In genomic region chr6:37299562-37300390, GRCm38 (mm10) we compare ENCODE assay signal across 8 mouse cellular contexts. TPM values are rescaled to one million over a fixed set of nuclear protein-coding genes. Genes with fewer than 3 reads are reported as not detected.
DNase-seq lines count a peak whose midpoint lies in the region; ATAC-seq and TF ChIP-seq lines count a peak whose summit lies in the region.

Gene Dgki (minus strand): TSS chr6:37300184.

- no peak for TF ChIP-seq CTCF in lung, embryonic 14.5 days (IDR thresholded peaks at IDR 0.05; ENCODE audit: low read depth)

- DNase-seq in lung, embryonic 14.5 days = peak; percentile 39
- DNase-seq in lung, adult 18-20 months = no peak
- peak; percentile 77 for DNase-seq in cerebellum, adult 8-10 months
- peak; percentile 75 for DNase-seq in limb, embryonic 10.5 days (ENCODE audit: low spot score)
- DNase-seq in neural tube, embryonic 11.5 days (ENCODE audit: low spot score) = peak; percentile 87
- DNase-seq in T-cell, adult 2 months (ENCODE audit: low spot score) = no peak

- H3K27ac ChIP-seq in lung, embryonic 14.5 days (ENCODE audit: low read depth) = no peak within 1 kb of the TSS
- H3K27ac ChIP-seq in intestine, embryonic 16.5 days (ENCODE audit: low read length) = no peak within 1 kb of the TSS
- peak within 1 kb of the TSS; percentile 77 for H3K27ac ChIP-seq in limb, embryonic 10.5 days
- no peak within 1 kb of the TSS for H3K27ac ChIP-seq in neural tube, embryonic 11.5 days (ENCODE audit: low read depth, low read length)

- H3K9ac ChIP-seq in lung, embryonic 14.5 days = peak within 1 kb of the TSS; percentile 41
- H3K9ac ChIP-seq in intestine, embryonic 16.5 days (ENCODE audit: low read depth, low read length) = peak within 1 kb of the TSS; percentile 62
- H3K9ac ChIP-seq in neural tube, embryonic 11.5 days (ENCODE audit: low read length) = peak within 1 kb of the TSS; percentile 76

- peak; percentile 66 for ATAC-seq in lung, embryonic 14.5 days (ENCODE audit: insufficient read depth)
- ATAC-seq in frontal cortex, adult (ENCODE audit: low TSS enrichment) = peak; percentile 83
- peak; percentile 63 for ATAC-seq in intestine, embryonic 16.5 days
- ATAC-seq in neural tube, embryonic 11.5 days (ENCODE audit: insufficient read depth, low FRiP score, low TSS enrichment) = peak; percentile 97

- peak within 1 kb of the TSS; percentile 91 for H3K4me2 ChIP-seq in lung, embryonic 14.5 days
- H3K4me2 ChIP-seq in intestine, embryonic 16.5 days (ENCODE audit: low read depth, low read length) = peak within 1 kb of the TSS; percentile 99
- H3K4me2 ChIP-seq in neural tube, embryonic 11.5 days (ENCODE audit: low read depth) = peak within 1 kb of the TSS; percentile 90

- 0 out of 2 replicates have a peak, but pooled peaks cover 4% of the 10 kb centered on the region for H3K4me1 ChIP-seq in lung, embryonic 14.5 days (ENCODE audit: insufficient read depth)
- H3K4me1 ChIP-seq in intestine, embryonic 16.5 days (ENCODE audit: control insufficient read depth, insufficient read depth, low read length) = peaks cover 13% of the 10 kb centered on the region
- H3K4me1 ChIP-seq in limb, embryonic 10.5 days = peaks cover 15% of the 10 kb centered on the region
- peaks cover 3% of the 10 kb centered on the region; the same call in 1 of the 2 replicates for H3K4me1 ChIP-seq in neural tube, embryonic 11.5 days (ENCODE audit: control insufficient read depth, insufficient read depth, low read length)

- no peaks in the 10 kb centered on the region for H3K36me3 ChIP-seq in lung, embryonic 14.5 days (ENCODE audit: insufficient read depth)
- H3K36me3 ChIP-seq in intestine, embryonic 16.5 days (ENCODE audit: control insufficient read depth, insufficient read depth, low read length) = no peaks in the 10 kb centered on the region
- no peaks in the 10 kb centered on the region for H3K36me3 ChIP-seq in limb, embryonic 10.5 days
- no peaks in the 10 kb centered on the region for H3K36me3 ChIP-seq in neural tube, embryonic 11.5 days (ENCODE audit: control insufficient read depth, insufficient read depth, low read length)

- H3K27me3 ChIP-seq in lung, embryonic 14.5 days (ENCODE audit: insufficient read depth, low read length) = peaks cover 53% of the 10 kb centered on the region
- peaks cover 37% of the 10 kb centered on the region for H3K27me3 ChIP-seq in intestine, embryonic 16.5 days (replicated peaks; ENCODE audit: control insufficient read depth, insufficient read depth, low read length)
- H3K27me3 ChIP-seq in limb, embryonic 10.5 days (ENCODE audit: low read depth, poor library complexity, severe bottlenecking) = peaks cover 76% of the 10 kb centered on the region
- peaks cover 22% of the 10 kb centered on the region for H3K27me3 ChIP-seq in neural tube, embryonic 11.5 days (ENCODE audit: control insufficient read depth, insufficient read depth, low read length)

- WGBS in lung, embryonic 14.5 days = under 1% methylated on average over 65 of the region's 65 CpGs
- WGBS in intestine, embryonic 16.5 days = under 1% methylated on average over 65 of the region's 65 CpGs
- under 1% methylated on average over 61 of the region's 65 CpGs for WGBS in limb, embryonic 10.5 days
- WGBS in neural tube, embryonic 11.5 days = under 1% methylated on average over 65 of the region's 65 CpGs

- H3K4me3 ChIP-seq in lung, embryonic 14.5 days (ENCODE audit: low read depth, low read length) = peak within 1 kb of the TSS; percentile 56
- H3K4me3 ChIP-seq in intestine, embryonic 16.5 days (ENCODE audit: low read length) = peak within 1 kb of the TSS; percentile 67
- peak within 1 kb of the TSS; percentile 73 for H3K4me3 ChIP-seq in limb, embryonic 10.5 days
- peak within 1 kb of the TSS; percentile 51 for H3K4me3 ChIP-seq in neural tube, embryonic 11.5 days (ENCODE audit: low read depth, low read length)

- H3K9me3 ChIP-seq in lung, embryonic 14.5 days (ENCODE audit: low read depth, low read length) = no peaks in the 10 kb centered on the region
- H3K9me3 ChIP-seq in intestine, embryonic 16.5 days (ENCODE audit: control insufficient read depth, low read length) = no peaks in the 10 kb centered on the region
- H3K9me3 ChIP-seq in limb, embryonic 10.5 days (replicated peaks) = no peaks in the 10 kb centered on the region
- no peaks in the 10 kb centered on the region for H3K9me3 ChIP-seq in neural tube, embryonic 11.5 days (ENCODE audit: control insufficient read depth, low read length)

RNA-seq across cellular contexts. Expression of gene Dgki, which starts in this region (rescaled TPM):
- polyA plus RNA-seq in lung, embryonic 14.5 days (2014; fragmentation: Nextera tagmentation; extraction: Ambion mirVana) = 0.34 and 0.46 TPM in 2 replicates
- polyA plus RNA-seq in intestine, embryonic 16.5 days (2015; fragmentation: Nextera tagmentation; extraction: Ambion mirVana) = 0.37 and 0.38 TPM in 2 replicates
- polyA plus RNA-seq in limb, embryonic 10.5 days (2016; fragmentation: Nextera tagmentation; extraction: Ambion mirVana) = 0.34 and 0.48 TPM in 2 replicates
- 2.5 and 2.8 TPM in 2 replicates for polyA plus RNA-seq in neural tube, embryonic 11.5 days (2014; fragmentation: Nextera tagmentation; extraction: Ambion mirVana)

Comparison
In these comparisons a context has a peak if more than half of its experiments do, and no peak if none do; other contexts are left out.
1. Peak in DNase-seq, ATAC-seq, H3K4me3 ChIP-seq, H3K9ac ChIP-seq and H3K4me2 ChIP-seq in lung, embryonic 14.5 days; RNA of the gene not detected or under 1 TPM.
2. Peak in ATAC-seq, H3K4me3 ChIP-seq, H3K9ac ChIP-seq and H3K4me2 ChIP-seq in intestine, embryonic 16.5 days; RNA of the gene not detected or under 1 TPM.
3. Peak in DNase-seq, H3K4me3 ChIP-seq and H3K27ac ChIP-seq in limb, embryonic 10.5 days; RNA of the gene not detected or under 1 TPM.
4. DNase-seq: peak in cerebellum, adult 8-10 months (single experiment) and neural tube, embryonic 11.5 days (single experiment); none in lung, adult 18-20 months (0 of 2) and T-cell, adult 2 months (single experiment).
5. Peak in every context shown above with its lines, with median percentiles within 50 percentile points of each other: ATAC-seq, H3K4me2 ChIP-seq, H3K4me3 ChIP-seq and H3K9ac ChIP-seq.